Mouse (Mus musculus) effector memory CD4-positive, alpha-beta T cell, adult 5 months (primary cell): Measurements from ENCODE around the gene Vmn1r125. TPM values are rescaled to one million over a fixed set of nuclear protein-coding genes. Genes with fewer than 3 reads are reported as not detected.

Experiments
- polyA plus RNA-seq: library from polyadenylated mRNA; unstranded; fragments of 100-300 nt; shearing (Covaris generic); gene quantifications from one replicate; pipeline ENCODE4 v1.2.1, GENCODE M21; 2017

The Vmn1r125 gene
- polyA plus RNA-seq: not detected

GRCm38 (mm10) chr7:21271879-21272278 lies at the start of gene Vmn1r125:
Vmn1r125 (plus strand) TSS chr7:21272179.

GRCm38 (mm10) chr7:21260517-21260916 lies 11.5 kb upstream of the Vmn1r125 start, which contains the start of gene Vmn1r124:
Vmn1r124 (minus strand) TSS chr7:21260617.

GRCm38 (mm10) chr7:21301367-21301766 lies 29.4 kb downstream of the Vmn1r125 start, which contains the start of gene Vmn1r126:
Vmn1r126 (minus strand) TSS chr7:21301467.

DNA sequence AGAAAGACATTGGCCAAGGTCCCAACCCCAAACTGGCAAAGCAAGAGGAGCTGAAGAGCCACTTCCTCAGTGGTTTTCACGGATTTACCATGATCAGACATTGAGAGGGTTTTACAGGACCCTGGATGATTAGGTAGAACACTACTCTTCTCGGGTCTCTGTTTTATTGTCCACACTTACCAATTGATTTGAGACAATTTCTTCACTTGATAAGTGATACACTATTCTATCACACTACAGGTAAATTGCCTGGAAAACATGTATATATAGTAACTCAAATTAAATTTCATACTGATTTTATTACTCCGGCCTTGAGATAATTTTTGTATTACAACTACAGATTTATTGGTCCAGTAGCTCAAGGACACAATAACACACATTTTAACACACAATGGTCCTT lies 47.8 kb downstream of the Vmn1r125 start, which contains the start of gene Vmn1r127:
TSS of gene Vmn1r127 (minus strand) at position 101 of the 400 bp plus-strand sequence.

Other genes with a start within 250 kb of the Vmn1r125 start
- not detected for gene Vmn1r120, start 218.4 kb upstream of the Vmn1r125 start, polyA plus RNA-seq
- gene Vmn1r121, start 173.7 kb upstream of the Vmn1r125 start, polyA plus RNA-seq: not detected
- not detected for gene Vmn1r122, start 138.1 kb upstream of the Vmn1r125 start, polyA plus RNA-seq
- gene Vmn1r123, start 110.0 kb upstream of the Vmn1r125 start, polyA plus RNA-seq: not detected
- not detected for gene Gm5157, start 81.8 kb upstream of the Vmn1r125 start, polyA plus RNA-seq
- not detected for gene Vmn1r124, start 11.6 kb upstream of the Vmn1r125 start, polyA plus RNA-seq
- gene Vmn1r126, start 29.3 kb downstream of the Vmn1r125 start, polyA plus RNA-seq: not detected
- gene Vmn1r127, start 47.7 kb downstream of the Vmn1r125 start, polyA plus RNA-seq: not detected
- 0.77 TPM for gene Vmn1r128, start 77.2 kb downstream of the Vmn1r125 start, polyA plus RNA-seq
- gene Vmn1r129, start 89.1 kb downstream of the Vmn1r125 start, polyA plus RNA-seq: not detected
- gene Gm6882, start 160.6 kb downstream of the Vmn1r125 start, polyA plus RNA-seq: not detected
- gene Vmn1r130, start 239.6 kb downstream of the Vmn1r125 start, polyA plus RNA-seq: not detected